Comparison of ENCODE assay signal across 9 mouse cellular contexts in the genomic region with DNA sequence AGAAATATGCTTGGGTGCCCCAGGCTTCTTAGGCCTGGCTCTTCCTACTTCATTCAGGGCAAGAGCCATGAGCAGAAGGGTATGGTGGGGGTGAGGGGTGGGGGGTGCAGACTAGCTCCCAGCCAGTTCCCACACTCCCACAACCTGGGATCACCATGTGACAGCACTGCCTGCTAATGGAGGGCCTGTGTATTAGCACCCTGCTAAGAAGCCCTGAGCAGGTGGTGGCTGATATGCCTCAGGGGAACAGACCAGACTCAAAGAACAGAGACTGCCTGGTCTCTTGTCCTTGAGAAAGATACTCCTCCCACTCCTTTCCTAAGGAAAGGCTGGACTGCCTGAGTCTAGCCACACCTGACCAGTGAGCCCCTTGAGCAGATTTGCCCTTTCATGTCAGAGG. TPM values are rescaled to one million over a fixed set of nuclear protein-coding genes. Genes with fewer than 3 reads are reported as not detected.
A peak's percentile ranks its signal among the peaks of the same experiment; 100 is the strongest.
DNase-seq lines count a peak whose midpoint lies in the region; ATAC-seq and TF ChIP-seq lines count a peak whose summit lies in the region.
"Had no signal": no experiment of that assay in that cellular context is flagged by ENCODE, and none has a peak within 500 bp of the region (broad histone marks: within the 10 kb centered on the region; RNA-seq: fewer than 3 reads in every experiment).

No protein-coding gene starts in this region.

- no peak for TF ChIP-seq POLR2A in olfactory bulb, adult 2 months (IDR thresholded peaks at IDR 0.05; ENCODE audit: insufficient read depth, low read depth, low read length)

- 0 out of 2 replicates have a peak overlapping the region, but pooled peaks have one; percentile 2 for H3K4me2 ChIP-seq in heart, embryonic 12.5 days
- H3K4me2 ChIP-seq in lung, embryonic 14.5 days = no peak overlapping the region; the same call in 1 of the 2 replicates
- peak overlapping the region; percentile 23; the same call in 1 of the 2 replicates for H3K4me2 ChIP-seq in embryonic facial prominence, embryonic 13.5 days
- H3K4me2 ChIP-seq in forebrain, embryonic 11.5 days (ENCODE audit: low read depth, low read length, severe bottlenecking) = no peak overlapping the region

- H3K4me3 ChIP-seq in heart, embryonic 12.5 days = no peak overlapping the region
- H3K4me3 ChIP-seq in lung, embryonic 14.5 days (ENCODE audit: low read depth, low read length) = no peak overlapping the region
- no peak overlapping the region for H3K4me3 ChIP-seq in embryonic facial prominence, embryonic 13.5 days
- H3K4me3 ChIP-seq in olfactory bulb, adult 2 months (ENCODE audit: insufficient read depth, low read depth, low read length) = no peak overlapping the region
- H3K4me3 ChIP-seq in forebrain, embryonic 11.5 days (ENCODE audit: low read depth, low read length) = no peak overlapping the region

- H3K9ac ChIP-seq in heart, embryonic 12.5 days = 0 out of 2 replicates have a peak overlapping the region, but pooled peaks have one; percentile 13
- no peak overlapping the region for H3K9ac ChIP-seq in lung, embryonic 14.5 days
- H3K9ac ChIP-seq in embryonic facial prominence, embryonic 13.5 days = peak overlapping the region; percentile 36; the same call in 1 of the 2 replicates
- H3K9ac ChIP-seq in forebrain, embryonic 11.5 days (ENCODE audit: low read length) = no peak overlapping the region

- peak; percentile 29 for TF ChIP-seq CTCF in lung, embryonic 14.5 days (IDR thresholded peaks at IDR 0.05; ENCODE audit: low read depth)
- no peak for TF ChIP-seq CTCF in olfactory bulb, adult 2 months (IDR thresholded peaks at IDR 0.05; ENCODE audit: insufficient read depth, low read depth, low read length)

- H3K9me3 ChIP-seq in heart, embryonic 12.5 days (replicated peaks) = no peaks in the 10 kb centered on the region
- H3K9me3 ChIP-seq in lung, embryonic 14.5 days (ENCODE audit: low read depth, low read length) = no peaks in the 10 kb centered on the region
- H3K9me3 ChIP-seq in embryonic facial prominence, embryonic 13.5 days = no peaks in the 10 kb centered on the region
- no peaks in the 10 kb centered on the region for H3K9me3 ChIP-seq in forebrain, embryonic 11.5 days (ENCODE audit: control insufficient read depth, low read length)

- H3K27me3 ChIP-seq in heart, embryonic 12.5 days (replicated peaks) = no peaks in the 10 kb centered on the region
- no peaks in the 10 kb centered on the region for H3K27me3 ChIP-seq in lung, embryonic 14.5 days (ENCODE audit: insufficient read depth, low read length)
- H3K27me3 ChIP-seq in embryonic facial prominence, embryonic 13.5 days = no peaks in the 10 kb centered on the region
- no peaks in the 10 kb centered on the region for H3K27me3 ChIP-seq in forebrain, embryonic 11.5 days (ENCODE audit: control insufficient read depth, insufficient read depth, low read length)

- peaks cover 84% of the 10 kb centered on the region for H3K4me1 ChIP-seq in heart, embryonic 12.5 days (replicated peaks)
- peaks cover 27% of the 10 kb centered on the region for H3K4me1 ChIP-seq in lung, embryonic 14.5 days (ENCODE audit: insufficient read depth)
- H3K4me1 ChIP-seq in embryonic facial prominence, embryonic 13.5 days = peaks cover 38% of the 10 kb centered on the region
- peaks cover 22% of the 10 kb centered on the region for H3K4me1 ChIP-seq in olfactory bulb, adult 2 months (ENCODE audit: control insufficient read depth, insufficient read depth, low read length)
- peaks cover 11% of the 10 kb centered on the region for H3K4me1 ChIP-seq in forebrain, embryonic 11.5 days (replicated peaks; ENCODE audit: control insufficient read depth, insufficient read depth, low read length)

- H3K27ac ChIP-seq in heart, embryonic 12.5 days (ENCODE audit: poor library complexity, severe bottlenecking) = peak overlapping the region; percentile 62
- H3K27ac ChIP-seq in lung, embryonic 14.5 days (ENCODE audit: low read depth) = peak overlapping the region; percentile 59
- H3K27ac ChIP-seq in embryonic facial prominence, embryonic 13.5 days = peak overlapping the region; percentile 69
- H3K27ac ChIP-seq in olfactory bulb, adult 2 months (ENCODE audit: insufficient read depth, low read depth, low read length) = peak overlapping the region; percentile 25; the same call in 1 of the 2 replicates
- H3K27ac ChIP-seq in forebrain, embryonic 11.5 days (ENCODE audit: low read depth, low read length) = no peak overlapping the region; the same call in 1 of the 2 replicates

- 0 out of 2 replicates have a peak, but pooled peaks have one; percentile 30 for ATAC-seq in heart, embryonic 12.5 days (ENCODE audit: insufficient number of reproducible peaks, low FRiP score)
- ATAC-seq in lung, embryonic 14.5 days (ENCODE audit: insufficient read depth) = peak; percentile 33; the same call in 1 of the 2 replicates
- ATAC-seq in embryonic facial prominence, embryonic 13.5 days (ENCODE audit: insufficient number of reproducible peaks, insufficient read depth, low FRiP score, low TSS enrichment, low read depth) = no peak
- ATAC-seq in granulocyte monocyte progenitor cell, adult 5-6 weeks (replicated peaks; ENCODE audit: poor library complexity, severe bottlenecking) = no peak
- no peak for ATAC-seq in forebrain, embryonic 11.5 days (replicated peaks; ENCODE audit: low FRiP score)

- no peaks in the 10 kb centered on the region for H3K36me3 ChIP-seq in heart, embryonic 12.5 days
- no peaks in the 10 kb centered on the region for H3K36me3 ChIP-seq in lung, embryonic 14.5 days (ENCODE audit: insufficient read depth)
- H3K36me3 ChIP-seq in embryonic facial prominence, embryonic 13.5 days = no peaks in the 10 kb centered on the region
- no peaks in the 10 kb centered on the region for H3K36me3 ChIP-seq in forebrain, embryonic 11.5 days (ENCODE audit: control insufficient read depth, insufficient read depth, low read length)

- no peak for DNase-seq in heart, adult 8-10 months (ENCODE audit: low spot score)
- no peak for DNase-seq in lung, embryonic 14.5 days
- DNase-seq in lung, postnatal 36 days = no peak
- no peak for DNase-seq in forebrain, embryonic 11.5 days (ENCODE audit: low spot score)
- DNase-seq: kidney, postnatal 14 days had no signal

RNA-seq across cellular contexts. Expression of a gene that starts 22.2 kb away (rescaled TPM):
- 22.2 and 29.9 TPM in 2 replicates for polyA plus RNA-seq in heart, embryonic 12.5 days (2016; fragmentation: Nextera tagmentation; extraction: Ambion mirVana)
- total RNA-seq in heart, adult 8-10 months (2022) = 10 to 100 TPM; 20.4 to 25.3 (median 22.5) TPM
- 31.8 and 37.8 TPM in 2 replicates for polyA plus RNA-seq in lung, embryonic 14.5 days (2014; fragmentation: Nextera tagmentation; extraction: Ambion mirVana)
- 27.9 and 28.5 TPM in 2 replicates for polyA plus RNA-seq in embryonic facial prominence, embryonic 13.5 days (2015; fragmentation: Nextera tagmentation; extraction: Ambion mirVana)
- polyA plus RNA-seq in olfactory bulb, adult 2 months (2012; ENCODE audit: insufficient read depth, insufficient read length, low replicate concordance, missing spikeins) = 123 TPM in 1 of 2 replicates, not detected in the other
- total RNA-seq in granulocyte monocyte progenitor cell, adult 5-6 weeks (2014; fragmentation: Nextera tagmentation) = 37.5 and 52.4 TPM in 2 replicates
- total RNA-seq in granulocyte monocyte progenitor cell, adult 5-6 weeks (2017) = 11.0 and 13.3 TPM in 2 replicates
- polyA plus RNA-seq in forebrain, embryonic 11.5 days (2014; fragmentation: Nextera tagmentation; extraction: Ambion mirVana) = 28.5 and 36.4 TPM in 2 replicates

Comparison
In these comparisons a context has a peak if more than half of its experiments do, and no peak if none do; other contexts are left out.
1. ATAC-seq: peak in heart, embryonic 12.5 days (single experiment) and lung, embryonic 14.5 days (single experiment); none in embryonic facial prominence, embryonic 13.5 days (single experiment), granulocyte monocyte progenitor cell, adult 5-6 weeks (single experiment) and forebrain, embryonic 11.5 days (single experiment).
2. H3K4me2 ChIP-seq: peak in heart, embryonic 12.5 days (single experiment) and embryonic facial prominence, embryonic 13.5 days (single experiment); none in lung, embryonic 14.5 days (single experiment) and forebrain, embryonic 11.5 days (single experiment).
3. H3K9ac ChIP-seq: peak in heart, embryonic 12.5 days (single experiment) and embryonic facial prominence, embryonic 13.5 days (single experiment); none in lung, embryonic 14.5 days (single experiment) and forebrain, embryonic 11.5 days (single experiment).